In the genomic region with DNA sequence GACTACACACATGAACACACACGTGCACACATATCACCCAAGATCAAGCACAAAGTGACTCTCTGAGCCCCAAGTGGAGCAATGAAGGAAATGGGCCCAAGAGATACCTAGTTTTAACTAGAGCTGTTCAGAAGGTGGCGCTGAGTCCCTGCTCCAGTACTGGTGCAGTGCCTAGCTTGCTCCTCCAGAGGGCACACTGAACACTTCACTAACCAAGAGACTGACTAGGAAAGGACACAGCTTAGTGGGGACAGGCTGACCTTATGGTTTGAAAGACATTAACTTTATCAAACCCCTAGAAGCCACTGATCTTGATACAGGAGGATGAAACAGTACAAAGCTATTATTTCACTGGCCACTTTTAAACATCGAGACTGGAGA, we compare ENCODE assay signal across 8 mouse cellular contexts.
DNase-seq lines count a peak whose midpoint lies in the region; ATAC-seq lines count a peak whose summit lies in the region.

No protein-coding gene starts in this region.

- peak; percentile 86 for ATAC-seq in activated CD4-positive, CD25-positive, alpha-beta regulatory T cell, adult 4 months
- ATAC-seq in megakaryocyte-erythroid progenitor cell, adult 5-6 weeks (replicated peaks; ENCODE audit: low FRiP score, low TSS enrichment, poor library complexity, severe bottlenecking), result peak; percentile 95

- DNase-seq in cerebellum, postnatal 14 days, result peak; percentile 86 to 88
- DNase-seq in frontal cortex, postnatal 36 days (ENCODE audit: low spot score in 2 of 2), result peak; percentile 75 to 92
- peak; percentile 54 for DNase-seq in hindlimb bud, embryonic 11.5 days (ENCODE audit: extremely low spot score, low read depth, low spot score)
- peak; percentile 60 to 63 for DNase-seq in left cerebral cortex, adult 8-10 months (ENCODE audit: low spot score in 2 of 2)
- peak; percentile 71 for DNase-seq in right cerebral cortex, postnatal 14 days
- peak; percentile 74 to 82 for DNase-seq in urinary bladder, postnatal 36 days (ENCODE audit: low spot score in 2 of 2)

Comparison
In these comparisons a context has a peak if more than half of its experiments do, and no peak if none do; other contexts are left out.
1. Peak in every context shown above with its lines: DNase-seq and ATAC-seq.